Mouse (Mus musculus) retina, adult 2 months (tissue): Measurements from ENCODE around the gene Pou5f2.

ENCODE experiments used
- DNase-seq: peaks from one replicate; pipeline ENCODE4 v3.0.0-alpha.2; 2012; ENCODE audit warnings: low read depth, low spot score

The Pou5f2 gene

DNA sequence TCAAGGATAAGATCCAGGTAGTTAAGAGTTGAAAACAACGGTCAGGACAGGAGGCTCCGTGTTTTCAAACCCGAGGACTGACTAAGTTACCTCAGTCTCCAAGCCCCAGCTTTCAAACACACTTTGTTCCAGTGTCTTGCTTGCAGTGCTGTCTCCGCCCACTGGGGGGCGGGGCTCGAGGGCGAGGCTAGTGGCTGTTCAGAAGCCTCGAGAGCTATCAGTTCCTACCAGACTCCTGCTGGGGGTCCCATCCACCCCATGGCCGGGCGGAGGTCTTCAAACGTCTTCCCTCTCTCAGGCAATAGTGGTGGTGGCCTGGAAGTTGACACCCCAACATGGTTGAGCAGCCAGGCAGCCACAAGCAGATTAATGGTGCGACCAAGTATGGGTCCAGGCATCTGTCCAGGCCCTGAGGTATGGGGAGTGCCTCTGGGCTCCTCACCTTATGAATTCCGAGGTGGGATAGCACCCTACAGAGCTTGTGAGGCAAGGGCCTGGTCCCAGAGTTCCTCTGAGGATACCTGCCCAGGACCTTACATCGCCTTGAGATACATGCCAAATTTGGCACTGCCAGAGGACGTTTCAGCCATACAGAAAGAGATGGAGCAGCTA is at the start of gene Pou5f2:
Gene Pou5f2 (plus strand): TSS at position 220 of the 612 bp plus-strand sequence.
- no peak for DNase-seq

DNA sequence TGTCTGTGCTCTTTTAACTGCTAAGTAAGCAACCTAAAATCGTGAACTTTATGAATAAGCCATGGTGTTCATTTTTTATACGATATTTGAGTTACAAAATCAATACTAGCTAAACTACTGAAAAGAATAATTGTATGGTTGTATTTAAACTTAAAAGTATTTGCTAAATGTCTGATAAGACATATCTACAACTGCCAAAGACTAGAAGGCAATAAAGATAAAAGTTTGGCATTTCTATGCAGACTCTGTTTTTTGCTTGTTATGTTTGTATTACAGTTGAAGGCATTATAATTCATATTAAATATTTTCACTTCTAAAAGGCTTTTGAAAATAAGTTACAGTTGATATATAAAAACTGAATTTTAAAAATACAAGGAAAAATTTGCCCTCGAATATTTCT is 48.5 kb upstream of the Pou5f2 start:
- no peak for DNase-seq

GRCm38 (mm10) chr13:77977121-77977520 is 47.6 kb upstream of the Pou5f2 start:
- DNase-seq: no peak

- DNase-seq: peak; percentile 22
These were observed 42.4 kb upstream of the Pou5f2 start for GRCm38 (mm10) chr13:77982105-77982851.

DNA sequence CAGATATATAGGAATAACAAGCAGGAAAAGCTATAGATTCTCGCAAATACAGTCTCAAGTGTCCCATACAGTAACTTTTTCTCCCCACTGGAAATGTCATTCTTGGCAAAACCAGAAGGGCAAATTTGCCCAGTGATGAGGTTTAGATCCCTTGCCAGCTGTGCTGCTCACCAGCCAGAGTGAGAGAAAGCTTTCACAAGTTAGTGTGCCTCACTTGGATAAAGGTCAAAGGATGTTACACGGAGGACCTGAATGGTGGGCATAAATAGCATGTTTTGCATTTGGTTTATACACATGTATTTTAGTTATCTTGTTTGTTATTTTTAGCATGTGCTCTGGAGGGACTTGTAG is 41.9 kb upstream of the Pou5f2 start:
- DNase-seq: no peak

GRCm38 (mm10) chr13:77991189-77991886 is 33.4 kb upstream of the Pou5f2 start:
- no peak for DNase-seq

- DNase-seq: no peak
These were observed 20.1 kb upstream of the Pou5f2 start for GRCm38 (mm10) chr13:78004649-78005048.

DNA sequence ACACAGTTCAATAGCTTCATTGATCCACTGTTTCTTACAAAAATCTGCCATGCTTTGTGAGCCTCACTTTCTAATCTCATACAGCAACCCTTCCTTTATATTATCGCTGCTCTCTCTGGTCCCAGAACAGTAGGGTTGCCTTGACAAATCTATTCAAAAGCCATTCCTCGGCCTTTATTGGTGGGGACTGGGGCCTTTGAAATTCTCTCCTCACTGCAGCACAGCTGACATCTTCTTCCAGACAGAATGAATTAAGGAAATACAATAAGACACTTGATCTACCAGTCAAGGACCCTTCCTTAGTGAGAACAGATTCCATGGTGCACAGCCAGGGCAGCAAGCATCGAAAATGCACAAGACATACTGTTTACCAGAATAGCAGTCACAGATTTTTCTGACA is 19.4 kb upstream of the Pou5f2 start:
- DNase-seq: no peak

- DNase-seq: no peak
These were observed 14.5 kb upstream of the Pou5f2 start for GRCm38 (mm10) chr13:78010176-78010575.

DNA sequence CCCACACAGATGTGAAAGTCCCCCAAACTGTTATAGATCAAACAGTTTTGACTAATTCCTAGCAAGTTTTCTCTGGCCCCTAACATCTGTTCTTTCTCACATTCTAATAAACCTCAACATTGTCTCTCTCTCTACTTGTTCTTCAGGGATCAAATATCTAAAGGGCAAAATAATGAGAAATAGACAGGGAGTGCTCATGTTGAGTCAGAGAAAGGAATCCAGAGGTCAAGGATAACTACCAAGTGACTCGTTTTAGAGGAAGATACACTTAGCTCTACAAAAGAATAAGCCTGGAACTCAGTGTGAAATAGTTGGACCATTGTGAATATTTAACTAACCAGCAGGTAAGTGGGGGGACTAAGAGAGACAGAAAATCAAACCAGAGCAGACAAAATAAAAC is 8.1 kb downstream of the Pou5f2 start:
- no peak for DNase-seq

DNA sequence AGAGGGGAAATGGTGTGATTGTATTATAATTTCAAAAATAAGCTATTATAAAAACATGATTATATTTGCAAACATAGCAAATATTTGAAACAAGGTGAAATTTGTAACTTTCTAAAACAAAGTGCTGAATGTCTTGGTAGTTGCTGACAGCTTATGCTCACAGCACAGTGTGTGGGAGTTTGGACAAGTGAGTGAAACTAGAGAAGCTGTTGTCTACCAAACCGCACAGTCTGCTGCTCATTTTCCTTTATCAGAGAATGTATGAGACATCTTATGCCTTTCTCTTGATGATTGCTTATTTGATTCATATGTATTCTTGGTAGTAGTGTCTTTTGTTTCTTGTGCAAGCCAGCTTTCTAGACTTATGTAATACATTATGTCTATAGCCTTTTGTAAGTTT is 12.5 kb downstream of the Pou5f2 start:
- DNase-seq: no peak

DNA sequence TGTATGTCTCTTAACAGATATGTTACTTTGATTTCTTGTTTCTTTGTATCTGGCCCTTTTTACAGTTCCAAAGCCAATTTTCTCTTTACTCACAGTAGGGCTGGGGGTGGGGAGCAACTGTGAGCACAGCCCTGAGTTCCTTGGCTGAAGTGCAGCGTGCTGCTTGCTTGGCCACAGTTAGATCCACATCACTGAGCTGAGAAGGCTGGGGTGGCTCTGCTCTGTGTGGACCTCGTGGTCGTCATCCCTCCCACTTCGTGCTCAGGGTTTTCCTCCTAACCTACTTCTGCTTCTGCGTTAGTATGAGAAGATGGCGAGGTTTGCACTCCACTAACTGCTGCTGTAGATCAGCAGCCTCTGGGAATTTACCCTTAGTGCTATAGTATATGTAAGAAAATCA is 18.5 kb downstream of the Pou5f2 start:
- DNase-seq: no peak

DNA sequence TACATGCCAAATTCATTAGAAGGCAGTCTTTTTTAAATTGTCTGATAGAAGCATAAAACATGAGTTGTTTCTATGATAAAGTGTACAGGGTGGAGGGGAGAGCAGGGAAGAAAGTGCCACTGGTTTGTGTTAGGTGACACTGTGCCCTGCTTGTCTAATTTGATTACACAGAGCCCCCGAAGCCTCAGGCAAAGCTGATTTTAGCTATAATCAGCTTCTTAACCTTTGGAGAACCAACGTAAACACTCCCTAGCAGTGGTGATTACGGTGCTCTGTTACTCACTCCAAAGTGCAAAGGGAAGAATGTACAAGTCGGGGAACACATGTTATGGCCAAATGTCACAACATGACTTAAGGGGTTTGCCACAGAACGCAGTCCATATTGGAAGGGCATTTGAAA is 20.4 kb downstream of the Pou5f2 start:
- peak; percentile 33 for DNase-seq
